Mouse (Mus musculus) bone marrow, adult 2 months (tissue): ENCODE measurements around the gene P2rx5. TPM values are rescaled to one million over a fixed set of nuclear protein-coding genes. Genes with fewer than 3 reads are reported as not detected.

Experiments used
- H3K27ac ChIP-seq: fragments of 200-500 bp; 2 replicates; pipeline ENCODE4 v1.5.1; 2012; ENCODE audit warnings: low read depth, mild to moderate bottlenecking, control low read depth, inconsistent platforms, low read length; ENCODE audit not compliant: control insufficient read depth, poor library complexity, insufficient read depth
- H3K4me1 ChIP-seq: fragments of 200-500 bp; 2 replicates; pipeline ENCODE4 v1.6.1; 2011; ENCODE audit warnings: low read length; ENCODE audit not compliant: control insufficient read depth, insufficient read depth
- H3K4me3 ChIP-seq: fragments of 200-500 bp; replicated peaks from 2 replicates; pipeline ENCODE3; 2011; ENCODE audit warnings: mild to moderate bottlenecking, low read depth, low read length, control low read depth; ENCODE audit not compliant: control insufficient read depth
- CTCF ChIP-seq: fragments of 200-500 bp; IDR thresholded peaks from 2 replicates; pipeline ENCODE4 v1.5.1; 2011; ENCODE audit warnings: low read length, control low read depth; ENCODE audit not compliant: control insufficient read depth, insufficient read depth
- POLR2A ChIP-seq: fragments of 200-500 bp; IDR thresholded peaks from 2 replicates; pipeline ENCODE4 v1.6.1; 2011; ENCODE audit warnings: low read depth, mild to moderate bottlenecking, control low read depth, low read length, borderline replicate concordance; ENCODE audit not compliant: control insufficient read depth
- WGBS: fragments of 180-500 bp; shearing (Covaris S2); methylation state at CpG from one replicate; pipeline ENCODE4 v1.1.7; 2018; 5-methylcytosine and 5-hydroxymethylcytosine counted together
- polyA plus RNA-seq: library from polyadenylated mRNA; stranded (reverse); fragments of >200 nt; gene quantifications from 2 replicates; pipeline ENCODE4 v1.2.4, GENCODE M21; 2011; ENCODE audit warnings: low replicate concordance; ENCODE audit not compliant: missing spikeins, insufficient read depth, insufficient read length

P2rx5 gene
- polyA plus RNA-seq = 0.85 TPM in 1 of 2 replicates, not detected in the other

- Histone ChIP-seq H3K4me1 (no peaks in the 10 kb centered on the region), H3K4me3 (no peak within 1 kb of the TSS), H3K27ac (no peak within 1 kb of the TSS; the same call in 1 of the 2 replicates)
- WGBS = 3% methylated on average over 49 of the region's 49 CpGs
- no peak for TF ChIP-seq POLR2A
Measured at GRCm38 (mm10) chr11:73159957-73160810, at the start of gene P2rx5. Gene P2rx5 (plus strand): TSS chr11:73160421.

DNA sequence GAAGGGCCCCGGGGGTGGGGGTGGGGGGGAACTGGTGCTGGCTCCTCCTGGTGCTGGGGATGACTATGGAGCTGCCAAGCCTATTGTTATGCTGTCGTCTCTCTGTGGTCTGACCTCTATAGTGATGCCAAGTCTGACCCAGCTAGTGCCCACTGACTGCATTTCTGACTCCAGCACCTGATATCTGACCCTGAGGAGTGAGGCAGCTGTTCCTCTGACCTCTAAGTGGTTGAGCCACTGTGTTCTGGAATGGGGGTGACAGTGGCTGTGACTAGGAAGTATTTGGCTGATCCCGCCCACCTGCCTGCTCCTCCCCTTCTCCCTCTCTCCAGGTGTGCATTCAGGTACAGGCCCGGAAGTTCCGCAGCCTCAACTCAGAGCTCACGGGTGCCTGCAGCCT lies 48.8 kb upstream of the P2rx5 start:
- no peak for TF ChIP-seq CTCF
- TF ChIP-seq POLR2A = no peak
- 85% methylated on average over 6 of the region's 6 CpGs for WGBS
- Histone ChIP-seq H3K4me3 (no peak overlapping the region), H3K27ac (no peak overlapping the region), H3K4me1 (no peaks in the 10 kb centered on the region)

- WGBS = 92% methylated on average over 6 of the region's 6 CpGs
- H3K4me1 ChIP-seq = no peaks in the 10 kb centered on the region
- H3K27ac ChIP-seq = no peak overlapping the region
- TF ChIP-seq POLR2A (no peak), CTCF (no peak)
- H3K4me3 ChIP-seq = no peak overlapping the region
Measured at GRCm38 (mm10) chr11:73126495-73126894, 33.7 kb upstream of the P2rx5 start.

- 23% methylated on average over 7 of the region's 7 CpGs for WGBS
- Histone ChIP-seq H3K27ac (no peak overlapping the region), H3K4me3 (no peak overlapping the region), H3K4me1 (no peaks in the 10 kb centered on the region; the same call in 1 of the 2 replicates)
- TF ChIP-seq POLR2A (no peak), CTCF (peak; percentile 48; the same call in 1 of the 2 replicates)
Measured at GRCm38 (mm10) chr11:73131020-73131419, 29.2 kb upstream of the P2rx5 start.

GRCm38 (mm10) chr11:73132999-73133398 lies 27.2 kb upstream of the P2rx5 start:
- Histone ChIP-seq H3K4me1 (no peaks in the 10 kb centered on the region; the same call in 1 of the 2 replicates), H3K27ac (no peak overlapping the region), H3K4me3 (no peak overlapping the region)
- TF ChIP-seq CTCF (no peak), POLR2A (no peak)
- 32% methylated on average over 6 of the region's 6 CpGs for WGBS

DNA sequence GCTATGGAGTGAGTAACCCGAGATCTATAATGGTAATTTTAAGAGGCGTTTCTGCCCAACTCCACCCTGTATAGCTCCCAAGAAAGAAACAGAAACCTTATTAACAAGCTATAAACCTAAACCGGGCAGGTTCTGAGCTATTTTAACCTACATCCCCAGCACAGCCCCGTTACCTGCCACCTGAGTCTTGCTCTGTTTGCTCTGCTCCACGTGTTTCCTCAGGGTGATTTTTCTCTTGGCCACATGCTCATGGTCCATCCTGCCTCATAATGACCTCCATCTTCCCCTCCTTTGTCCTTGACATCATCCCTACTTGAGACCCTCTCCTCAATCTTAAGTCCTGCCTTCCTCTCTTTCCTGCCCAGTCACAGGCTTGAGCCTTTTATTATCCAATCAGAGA lies 26.0 kb upstream of the P2rx5 start:
- WGBS = 81% methylated on average over 5 of the region's 5 CpGs
- H3K27ac ChIP-seq = no peak overlapping the region
- no peak for TF ChIP-seq POLR2A
- TF ChIP-seq CTCF = no peak
- no peak overlapping the region for H3K4me3 ChIP-seq
- H3K4me1 ChIP-seq = no peaks in the 10 kb centered on the region; the same call in none of the 2 replicates

DNA sequence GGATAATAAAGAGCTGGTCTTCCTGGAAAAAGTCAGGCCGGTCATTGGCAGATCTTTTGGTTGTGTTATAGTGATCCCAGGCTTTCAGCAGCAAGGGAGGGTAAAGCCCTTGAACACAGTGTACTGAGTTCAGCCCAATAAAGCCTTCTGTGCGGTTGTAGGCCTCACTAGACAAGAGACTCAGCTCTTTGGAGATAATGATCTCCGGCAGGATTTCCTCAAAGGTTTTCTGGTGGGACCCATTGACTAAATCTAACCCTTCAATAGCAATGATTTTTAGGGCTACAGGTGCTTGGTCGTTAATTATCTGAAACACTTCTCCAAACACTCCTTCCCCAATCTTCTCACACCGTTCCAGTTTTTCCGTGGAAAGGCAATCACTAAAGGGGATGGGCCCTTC lies 23.6 kb upstream of the P2rx5 start:
- no peak overlapping the region for H3K27ac ChIP-seq
- no peak for TF ChIP-seq CTCF
- no peak for TF ChIP-seq POLR2A
- H3K4me3 ChIP-seq = peak overlapping the region; percentile 95
- 28% methylated on average over 6 of the region's 6 CpGs for WGBS
- no peaks in the 10 kb centered on the region; the same call in none of the 2 replicates for H3K4me1 ChIP-seq

DNA sequence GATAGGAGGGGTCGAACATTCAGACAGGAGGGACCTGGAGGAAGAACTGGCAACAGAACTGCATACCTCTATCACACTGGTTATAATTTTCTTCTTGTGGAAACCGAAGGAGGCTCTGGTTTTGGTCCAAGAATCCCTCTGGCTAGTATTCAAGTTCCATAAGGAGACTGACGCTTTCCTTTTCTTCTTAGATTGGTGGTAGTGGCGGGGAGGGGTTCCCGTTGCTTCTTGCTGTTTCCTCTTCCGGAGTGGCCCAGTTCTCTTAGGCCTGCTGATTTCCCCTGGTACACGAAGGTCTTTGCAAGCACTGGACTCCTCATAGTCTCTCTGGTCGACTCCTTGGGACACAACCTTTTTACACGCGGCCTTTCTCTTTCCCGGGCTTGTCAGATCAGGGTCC lies 23.1 kb upstream of the P2rx5 start:
- Histone ChIP-seq H3K27ac (0 out of 2 replicates have a peak overlapping the region, but pooled peaks have one; percentile 66), H3K4me3 (peak overlapping the region; percentile 95), H3K4me1 (no peaks in the 10 kb centered on the region; the same call in none of the 2 replicates)
- WGBS = 4% methylated on average over 11 of the region's 11 CpGs
- TF ChIP-seq CTCF = no peak
